Mouse (Mus musculus) embryo, embryonic 9.5 days (tissue): Measurements from ENCODE around the gene Pprc1.

Experiments used
- DNase-seq: peaks from one replicate; pipeline ENCODE4 v3.0.0-alpha.2; 2017; ENCODE audit errors: extremely low spot score

Pprc1 gene

DNA sequence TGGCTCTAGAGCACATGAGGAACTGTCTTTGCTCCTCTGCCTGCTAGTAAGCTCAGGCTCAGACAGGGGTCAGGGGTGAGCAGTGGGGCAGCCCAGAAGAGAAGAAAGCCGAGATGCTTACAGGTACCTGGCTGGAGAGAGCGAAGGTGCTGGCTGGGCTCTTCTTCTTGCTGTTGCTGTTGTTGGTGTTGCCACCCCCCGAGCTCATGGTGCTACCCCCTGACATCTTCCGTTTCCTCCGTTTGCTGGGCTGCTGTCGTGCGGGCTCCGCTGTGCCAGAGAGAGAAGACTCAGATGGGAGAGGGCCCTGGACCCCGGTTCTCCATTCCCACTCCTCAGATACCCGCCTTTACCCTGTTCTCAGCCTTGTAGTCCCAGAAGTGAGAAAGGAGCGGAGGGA, 10.8 kb upstream of the Pprc1 start:
- DNase-seq: no peak

DNA sequence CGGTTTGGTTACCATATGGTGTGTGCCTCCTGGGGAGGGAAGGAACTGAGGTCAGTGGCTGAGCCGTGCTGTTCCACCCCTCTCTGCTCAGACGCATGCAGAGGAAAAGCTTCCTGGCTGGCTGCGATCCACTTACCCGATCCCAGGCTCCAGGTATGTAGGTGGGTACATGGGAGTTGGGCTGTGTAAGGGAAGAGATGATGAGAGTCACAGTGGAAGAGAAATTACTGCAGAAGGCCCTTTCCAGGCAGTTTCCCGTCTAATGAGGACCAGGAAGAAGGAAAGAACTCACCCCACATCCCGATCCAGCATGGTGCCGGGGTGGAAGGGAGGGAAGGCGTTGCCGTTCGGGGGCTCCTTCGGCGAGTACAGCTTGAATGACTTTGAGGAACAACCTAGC, 8.7 kb upstream of the Pprc1 start:
- DNase-seq: no peak

DNA sequence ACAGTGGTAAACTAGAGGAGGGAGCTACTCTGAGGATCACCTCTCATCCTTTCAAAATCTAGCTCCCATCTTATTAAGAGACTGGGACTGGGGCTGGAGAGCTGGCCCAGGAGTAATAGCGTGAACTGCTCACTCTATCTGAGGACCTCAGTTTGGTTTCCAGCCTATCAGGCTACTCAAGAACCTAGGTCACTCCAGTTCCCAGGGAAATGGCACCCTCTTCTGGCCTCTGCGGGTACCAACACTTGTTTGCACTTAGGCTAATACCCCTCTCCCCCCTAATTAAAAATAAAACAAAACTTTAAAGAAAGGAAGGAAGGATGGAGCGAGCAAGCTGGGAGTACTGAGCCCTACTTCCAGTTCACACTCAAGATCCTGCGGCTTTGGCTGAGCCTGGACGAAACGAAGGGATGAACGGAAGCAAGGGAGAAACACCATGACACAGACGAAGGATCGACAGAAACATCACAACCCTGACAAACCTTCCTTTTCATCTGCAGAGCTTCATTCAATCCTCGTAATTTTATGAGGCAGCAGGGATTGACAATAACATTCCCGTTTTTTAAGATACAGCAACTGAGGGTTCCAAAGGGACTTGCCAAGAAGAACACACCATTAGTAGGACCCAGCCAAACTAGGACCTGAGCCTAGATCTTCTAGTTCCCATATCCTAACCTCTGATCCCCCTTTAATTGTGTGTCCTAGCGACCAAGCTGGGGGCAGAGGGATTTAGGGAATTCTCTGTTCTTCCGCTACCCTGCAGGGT, 8.0 kb upstream of the Pprc1 start:
- no peak for DNase-seq

DNA sequence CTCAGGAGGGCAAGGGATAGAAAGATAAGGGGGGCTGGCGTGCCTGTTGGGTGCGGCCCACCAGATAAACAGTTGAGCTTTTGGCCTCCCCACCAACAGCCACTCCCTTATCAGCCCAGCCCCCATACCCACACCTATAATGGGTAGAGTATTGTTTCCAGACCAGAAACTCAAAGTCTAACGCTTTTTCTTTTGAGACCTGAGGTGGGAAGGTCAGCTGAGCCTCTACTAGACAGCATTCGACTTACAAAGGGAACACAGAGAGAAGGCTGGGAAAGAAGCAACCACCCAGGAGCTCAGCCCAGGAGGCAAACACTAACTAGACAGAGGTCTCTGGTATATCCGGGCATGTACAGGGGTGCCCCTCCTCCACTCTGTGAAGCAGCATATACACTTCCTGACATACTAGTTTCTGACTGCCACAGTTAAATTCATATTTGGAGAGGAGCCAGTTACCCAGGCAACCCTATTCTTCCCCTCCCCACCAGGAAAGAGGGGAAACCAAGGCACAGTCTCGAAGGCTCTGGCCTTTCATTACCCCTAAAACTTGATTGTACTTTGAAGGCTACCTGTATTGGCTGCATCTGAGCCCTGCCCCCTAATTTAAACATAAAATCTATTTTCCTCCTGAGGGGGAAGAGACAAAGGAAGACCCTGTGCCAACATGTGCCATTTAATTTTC, 7.3 kb upstream of the Pprc1 start:
- no peak for DNase-seq

DNA sequence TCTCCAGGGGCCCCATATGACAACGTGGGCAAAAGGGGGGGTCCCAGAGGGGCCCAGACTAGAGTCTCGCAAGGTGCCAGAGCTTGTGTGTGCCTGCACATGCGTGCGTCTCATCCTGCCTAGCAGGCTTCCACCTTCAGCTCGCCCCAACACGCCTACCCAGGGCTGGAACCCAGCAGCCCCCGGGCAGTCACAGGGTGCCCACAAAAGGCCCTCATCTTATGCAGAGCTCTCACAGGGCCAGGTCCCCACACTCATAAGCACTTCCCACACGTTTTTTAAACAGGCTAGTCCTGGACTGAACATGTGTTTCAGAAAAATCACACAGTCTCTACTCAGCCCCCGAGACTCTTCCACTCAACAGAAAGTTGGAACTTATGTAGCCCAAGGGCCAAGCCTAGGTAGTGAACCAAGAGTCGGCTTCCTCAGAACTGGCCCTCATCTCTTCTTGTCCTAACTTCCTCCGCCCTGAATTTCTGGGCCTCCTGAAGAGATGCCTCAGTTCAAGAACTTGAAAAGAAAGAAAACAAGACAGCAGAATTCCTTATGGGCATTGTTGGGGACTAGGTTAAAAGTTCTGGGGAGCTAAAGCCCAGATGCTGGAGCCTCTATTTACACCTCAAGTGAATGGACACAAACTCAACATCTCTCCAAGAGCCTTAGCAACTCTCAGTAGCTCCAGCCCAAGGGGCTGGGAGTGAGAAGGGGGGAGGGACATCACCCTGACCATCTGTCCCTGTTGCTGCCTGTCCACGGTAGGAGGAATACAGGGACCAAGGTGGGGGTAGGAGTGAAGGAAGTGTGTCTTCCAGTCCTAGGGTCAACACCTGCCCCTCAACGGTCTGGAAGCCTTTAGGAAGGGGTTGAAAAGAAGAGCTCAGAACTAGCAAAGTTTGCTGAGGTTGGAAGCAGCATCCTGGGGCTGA, 6.5 kb upstream of the Pprc1 start:
- DNase-seq: no peak

DNA sequence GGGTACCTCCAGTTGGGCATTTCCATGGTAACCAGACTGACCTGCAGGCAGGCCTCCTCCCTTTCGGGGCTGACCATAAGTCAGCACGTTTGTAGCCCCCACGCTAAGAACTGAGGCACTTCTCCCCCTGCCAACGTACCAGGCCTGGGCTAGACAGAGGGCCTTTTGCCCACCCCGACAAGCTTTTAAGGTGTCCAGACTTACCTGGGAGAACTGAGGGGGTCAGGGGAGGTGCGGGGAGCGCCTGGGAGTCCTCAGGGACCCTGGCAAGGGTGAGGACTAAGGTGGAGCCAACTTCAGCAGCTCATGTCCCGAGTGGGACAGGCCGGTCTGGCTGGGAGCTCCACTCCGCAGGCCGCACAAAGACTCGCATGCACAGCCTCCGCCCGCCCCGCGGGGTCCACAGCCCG, 5.8 kb upstream of the Pprc1 start:
- peak; percentile 47 for DNase-seq

DNA sequence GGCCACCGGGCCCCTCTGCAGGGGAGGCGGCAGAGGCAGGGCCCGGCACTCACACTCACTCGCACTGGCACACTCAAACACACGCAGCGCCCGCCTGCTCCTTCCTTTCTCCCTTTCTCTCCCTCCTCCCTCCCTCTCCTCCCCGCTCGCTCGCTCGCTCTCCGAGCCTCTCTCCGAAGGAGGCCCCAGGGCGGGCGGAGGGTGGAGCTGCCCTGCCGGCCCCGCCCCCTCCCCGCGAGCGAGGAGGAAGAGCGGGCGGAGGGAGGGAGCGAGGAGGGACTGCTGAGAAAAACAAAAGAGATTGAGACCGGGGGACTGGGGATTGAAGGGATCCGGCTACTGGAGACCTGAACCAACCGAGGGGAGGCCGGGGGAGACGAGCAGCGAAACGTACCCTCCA, 5.2 kb upstream of the Pprc1 start:
- DNase-seq: peak; percentile 94

DNA sequence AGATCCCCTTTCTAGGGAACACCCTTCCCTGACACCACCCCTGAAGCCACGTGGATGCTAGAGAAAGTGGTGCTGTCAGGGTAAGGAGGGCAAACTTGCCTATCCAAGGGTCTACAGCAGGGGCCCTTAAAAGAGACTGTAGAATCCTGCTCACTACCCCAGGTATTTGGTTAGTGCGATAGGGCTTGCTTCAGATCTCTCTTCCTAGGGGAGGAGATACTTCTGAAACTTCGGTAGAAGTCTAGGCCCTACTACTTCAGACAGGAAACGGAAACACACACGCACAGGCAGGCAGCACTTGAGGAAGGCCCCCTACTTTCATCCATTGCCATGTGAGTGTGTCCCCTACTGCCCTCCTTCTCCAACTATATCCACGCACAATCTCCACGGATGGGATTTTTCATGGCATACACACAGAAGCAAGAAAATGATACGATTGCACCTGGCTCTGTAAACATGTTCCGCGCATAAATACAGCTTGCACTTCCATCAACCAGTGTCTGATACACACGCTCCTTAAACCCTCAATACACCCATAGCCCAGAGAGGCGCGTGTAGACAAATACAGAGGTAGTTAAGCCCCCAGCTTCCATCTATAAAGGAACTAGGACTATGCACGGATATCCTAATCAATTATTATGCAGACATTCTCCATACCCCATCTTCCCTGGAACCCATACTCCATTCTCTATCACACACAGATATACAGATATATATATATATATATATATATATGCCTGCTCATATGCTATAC, 4.4 kb upstream of the Pprc1 start:
- DNase-seq: no peak

DNA sequence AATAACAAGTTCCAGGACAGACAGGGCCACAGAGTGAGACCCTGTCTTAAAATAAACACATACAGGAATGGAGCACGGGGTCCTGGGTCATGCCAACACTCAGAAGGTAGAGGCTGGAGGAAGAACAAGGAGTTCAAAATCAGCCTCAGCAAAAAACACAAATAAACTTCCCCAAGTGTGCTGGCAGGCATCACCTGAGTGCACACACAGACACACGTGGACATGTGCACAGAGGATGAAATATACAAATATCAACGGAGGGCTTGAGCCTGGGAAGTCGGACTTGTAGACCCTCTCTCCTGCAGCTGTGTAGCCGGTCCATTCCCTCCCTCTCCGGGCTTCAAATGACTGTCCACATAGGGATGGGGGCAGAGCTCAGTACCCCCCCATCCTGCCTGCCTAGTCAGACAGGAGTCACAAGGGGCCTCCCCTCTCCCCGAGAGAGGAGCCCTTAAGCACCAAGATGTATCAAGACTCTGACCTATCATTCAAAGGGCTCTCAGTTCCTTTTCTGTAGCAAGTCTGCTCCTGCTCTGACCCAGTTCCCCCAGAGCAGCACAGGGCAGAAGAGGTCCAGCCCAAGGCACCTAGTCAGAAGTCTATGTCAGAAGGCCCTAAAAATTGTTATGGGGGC, 3.3 kb upstream of the Pprc1 start:
- no peak for DNase-seq

DNA sequence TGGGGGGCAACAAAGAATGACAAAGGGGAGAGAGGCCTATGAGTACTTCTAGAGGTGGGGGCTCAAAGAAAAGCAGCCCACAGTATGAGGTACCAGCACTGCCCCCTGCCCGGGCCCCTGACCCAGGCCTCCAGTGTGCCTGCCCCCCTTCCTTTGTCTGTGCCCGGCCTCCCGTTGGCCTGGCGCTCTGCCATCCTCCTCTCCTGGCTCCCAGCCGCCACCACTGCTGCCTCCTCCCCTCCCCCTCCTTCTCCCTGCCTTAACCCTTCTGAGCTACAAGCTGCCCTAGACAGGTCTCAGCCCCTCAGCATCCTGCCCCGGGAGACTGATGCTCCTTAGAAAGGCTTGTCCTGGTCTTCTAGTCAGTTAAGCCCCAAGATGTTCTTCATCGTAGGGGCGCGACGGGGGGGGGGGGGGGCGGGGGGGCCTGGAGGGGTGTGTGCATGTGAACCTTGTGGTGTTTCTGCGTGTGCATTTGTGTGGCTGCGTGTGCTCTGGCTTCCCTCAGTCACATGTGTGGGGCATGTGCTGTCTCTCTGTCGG, 2.7 kb upstream of the Pprc1 start:
- DNase-seq: peak; percentile 81

DNA sequence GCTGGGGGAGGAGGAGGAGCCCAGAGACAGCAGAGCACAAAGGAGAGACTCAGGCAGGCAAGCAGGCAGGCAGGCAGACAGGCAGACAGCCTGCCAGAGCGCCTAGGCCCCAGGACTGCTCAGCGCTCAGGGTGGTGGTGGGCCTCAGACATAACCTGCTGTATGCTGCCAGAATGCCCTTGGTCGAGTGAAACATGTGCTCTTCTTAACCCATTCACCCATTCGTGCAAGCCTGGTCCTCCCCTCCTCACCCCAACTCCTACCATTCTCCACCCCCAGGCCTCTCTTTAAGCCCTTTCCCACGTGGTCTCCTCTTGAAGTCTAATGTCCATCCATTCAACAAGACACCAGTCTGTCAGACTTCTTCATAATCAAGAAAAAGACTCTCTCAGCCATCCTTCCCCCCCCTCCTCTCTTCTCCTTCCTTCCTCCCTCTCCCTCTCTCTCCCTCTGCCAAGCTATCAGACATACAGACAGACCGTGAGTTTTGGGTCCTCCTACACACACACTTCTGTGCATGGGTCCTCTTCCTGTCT, 2.1 kb upstream of the Pprc1 start:
- DNase-seq: peak; percentile 75

DNA sequence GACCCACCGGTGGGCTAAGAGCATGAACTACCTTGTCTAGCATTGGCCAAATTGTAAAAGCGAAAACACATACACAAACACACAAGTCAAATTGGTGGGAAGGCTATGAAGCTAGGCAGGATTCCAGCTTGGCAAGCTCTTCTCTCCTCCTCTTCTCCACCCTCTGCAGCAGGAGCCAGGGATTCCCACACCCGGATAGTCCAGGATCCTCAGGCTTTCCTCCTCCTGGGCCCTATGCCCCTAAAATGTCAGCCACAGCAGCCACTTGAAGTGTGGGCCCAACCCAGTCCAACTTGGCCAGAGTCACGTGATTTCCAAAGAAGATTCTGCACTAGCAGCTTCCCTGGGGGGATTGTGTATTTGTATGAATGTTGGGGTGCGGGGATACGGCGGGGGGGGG, 1.3 kb upstream of the Pprc1 start:
- DNase-seq: no peak

DNA sequence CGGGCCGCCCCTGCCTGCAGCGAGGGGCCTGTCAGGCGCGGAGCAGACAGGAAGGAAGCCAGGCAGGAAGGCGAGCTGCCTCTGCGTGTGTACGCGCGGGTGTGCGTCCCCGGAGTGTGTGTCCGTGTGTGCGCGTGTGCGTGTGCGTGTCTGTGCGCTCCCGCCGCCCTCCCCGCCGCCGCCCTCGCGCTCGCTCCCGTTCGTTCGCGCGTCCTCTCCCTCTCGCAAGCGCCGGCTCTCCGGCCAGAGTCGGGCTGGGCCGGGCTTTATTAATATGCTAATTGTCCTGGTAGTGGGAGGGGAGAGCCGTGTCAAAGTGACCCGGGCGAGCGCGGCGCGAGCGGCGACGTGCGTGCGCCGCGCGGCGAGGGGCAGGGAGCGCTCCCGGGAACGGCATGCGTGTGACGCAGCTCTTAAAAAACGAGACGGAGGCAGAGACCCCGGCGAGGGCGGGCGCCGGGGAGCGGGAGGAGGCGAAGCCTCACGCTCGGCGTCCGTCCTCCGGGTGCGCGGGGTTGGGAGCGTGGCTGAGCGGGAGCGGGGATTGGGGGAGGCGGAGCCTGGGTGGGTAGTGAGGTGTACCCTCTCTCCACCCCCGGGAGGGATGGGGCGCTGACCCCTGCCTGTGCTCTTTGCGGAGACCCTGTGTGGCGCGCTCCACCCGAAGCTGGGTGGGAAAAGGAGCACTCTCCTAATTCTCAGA, 458 bp downstream of the Pprc1 start, which contains the start of gene Ldb1:
Gene Ldb1 (minus strand): TSS at position 222 of the 703 bp plus-strand sequence.
- DNase-seq: peak; percentile 89

DNA sequence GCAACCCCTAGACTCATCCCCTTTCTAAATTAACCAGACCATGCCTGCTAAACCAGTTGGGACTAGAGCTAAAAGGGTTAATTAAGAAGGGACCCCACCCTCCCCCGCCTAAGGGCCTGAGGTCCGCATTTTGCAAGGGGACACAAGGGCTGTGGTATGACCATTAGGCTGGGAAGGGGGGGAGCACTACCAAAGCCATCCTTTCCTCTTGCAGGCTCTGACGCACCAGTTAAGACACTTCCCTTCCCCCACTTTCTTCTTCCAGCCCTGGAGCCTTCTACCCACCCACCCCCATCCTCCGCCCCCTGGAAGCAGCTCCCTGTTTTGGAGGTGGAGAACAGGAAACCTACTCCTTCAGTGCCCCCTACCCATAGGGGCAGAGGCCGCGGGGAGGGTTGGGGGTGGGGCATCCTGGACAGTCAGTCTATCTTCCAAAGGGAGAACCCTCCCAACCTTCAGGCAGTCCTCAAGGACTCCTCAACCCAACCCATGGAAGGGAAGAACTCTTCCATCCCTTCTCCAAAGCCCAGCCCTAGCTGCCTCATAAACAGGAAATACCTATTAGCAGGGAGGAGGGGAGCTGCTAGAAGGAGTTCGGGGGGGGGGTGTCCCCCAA, 1.1 kb downstream of the Pprc1 start:
- peak; percentile 86 for DNase-seq

DNA sequence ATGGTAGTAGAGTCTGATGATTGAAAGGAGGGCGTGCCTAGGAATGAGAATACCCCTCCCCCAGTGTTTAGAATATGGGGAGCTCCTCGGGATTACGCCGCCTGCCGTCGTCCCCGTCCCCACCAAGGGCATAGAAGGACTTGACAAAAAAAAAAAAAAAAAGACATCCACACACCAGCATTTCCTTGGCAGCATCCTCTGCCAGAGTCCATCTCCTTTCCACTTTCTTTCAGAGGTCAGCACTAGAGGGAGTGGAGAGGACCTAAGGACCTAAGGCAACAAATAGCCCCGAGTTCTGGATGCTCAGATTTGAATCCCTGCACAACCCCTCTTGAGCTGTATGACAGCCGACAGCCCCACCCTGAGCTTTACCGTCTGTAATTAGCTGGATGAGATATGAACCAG, 1.9 kb downstream of the Pprc1 start:
- DNase-seq: no peak

DNA sequence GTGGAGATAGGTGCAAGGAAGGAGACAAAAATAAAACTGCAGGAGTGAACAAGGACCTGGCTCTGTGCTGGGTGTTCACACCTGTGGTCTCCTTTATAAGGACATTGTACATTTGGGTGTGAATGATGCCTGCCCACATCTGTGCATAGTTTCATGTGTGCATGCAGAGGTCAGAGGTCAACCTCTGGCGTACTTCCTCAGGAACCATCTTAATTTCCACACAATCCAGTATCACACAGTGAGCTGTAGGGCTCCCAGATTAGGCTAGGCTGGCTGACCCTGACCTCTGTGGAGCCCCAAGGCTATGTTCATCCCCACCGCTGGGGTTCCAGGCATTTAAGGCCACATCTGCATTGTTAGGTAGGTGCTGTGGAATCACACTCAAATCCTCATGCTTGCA, 2.7 kb downstream of the Pprc1 start:
- no peak for DNase-seq

DNA sequence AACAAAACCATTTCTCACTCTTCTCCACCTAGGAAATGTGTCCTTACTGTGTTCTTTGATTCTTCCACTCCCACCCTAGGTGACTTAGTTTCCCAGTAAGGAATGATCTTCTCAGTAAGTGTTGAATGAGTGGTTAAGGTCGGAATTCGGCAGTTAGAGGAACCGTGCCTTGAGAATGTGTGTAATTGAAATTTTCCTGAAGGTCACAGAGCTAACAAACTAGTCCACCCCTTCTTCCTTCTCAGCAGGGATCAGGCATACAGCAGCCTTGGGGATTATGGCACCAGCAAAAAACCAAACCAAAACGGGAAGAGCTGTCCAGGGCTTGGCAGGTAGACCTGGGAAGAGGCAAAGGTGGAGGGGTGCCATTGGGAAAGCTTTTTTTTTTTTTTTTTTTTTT, 4.4 kb downstream of the Pprc1 start:
- DNase-seq: no peak

DNA sequence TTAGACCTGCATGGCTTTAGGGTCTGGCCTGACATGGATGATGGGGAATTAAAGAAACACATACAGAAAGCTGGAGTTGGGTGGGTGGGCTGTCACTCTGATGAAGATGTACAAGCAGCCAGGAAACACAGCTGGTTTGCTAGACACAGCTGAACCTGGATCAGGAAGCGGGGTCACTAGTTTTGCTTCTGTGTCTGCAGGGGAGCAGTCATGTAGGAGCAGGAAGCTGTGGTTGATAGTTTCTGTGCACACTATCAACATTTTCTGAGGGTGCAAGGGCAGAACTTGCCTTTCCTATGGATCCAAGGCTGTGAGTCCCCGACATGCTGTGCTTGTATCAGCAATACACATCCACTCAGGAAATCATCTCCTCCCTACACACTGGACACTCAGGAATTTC, 5.8 kb downstream of the Pprc1 start:
- no peak for DNase-seq

DNA sequence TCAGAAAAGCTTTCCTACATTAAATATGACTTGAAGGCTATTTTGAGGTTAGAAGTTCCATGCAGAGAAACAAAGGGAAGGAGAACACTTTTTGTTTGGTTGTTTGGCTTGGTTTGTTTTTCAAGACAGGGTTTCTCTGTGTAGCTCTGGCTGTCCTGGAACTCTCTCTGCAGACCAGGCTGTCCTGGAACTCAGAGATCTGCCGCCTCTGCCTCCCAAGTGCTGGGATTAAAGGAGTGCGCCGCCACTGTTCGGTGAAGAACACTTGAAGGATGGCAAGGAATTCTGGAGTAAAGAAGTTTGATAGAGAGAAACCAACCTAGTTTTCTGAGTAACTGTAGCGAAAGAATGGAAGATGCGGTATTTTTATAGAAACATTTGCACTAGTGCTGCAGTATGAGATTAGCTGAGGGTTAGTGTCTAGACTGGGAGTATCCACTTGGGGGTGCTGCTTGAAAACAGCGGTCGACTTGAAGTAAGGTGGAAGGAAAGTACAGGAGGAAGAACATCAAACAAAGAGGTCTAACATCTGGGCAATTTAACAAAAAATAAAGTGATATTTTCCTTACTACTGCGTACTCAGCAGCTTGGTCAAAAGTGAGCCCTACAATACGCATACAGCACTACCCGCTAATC, 11.2 kb downstream of the Pprc1 start:
- DNase-seq: no peak
